Mouse (Mus musculus) right cerebral cortex, adult 18-20 months (tissue): Measurements from ENCODE around the gene Arhgef12.

ENCODE experiments used
- DNase-seq: peaks from one replicate; pipeline ENCODE4 v3.0.0; 2022; ENCODE audit warnings: mixed read lengths

Arhgef12 gene

GRCm38 (mm10) chr9:43071741-43072140 lies 35.3 kb downstream of the Arhgef12 start:
- DNase-seq: no peak

- DNase-seq: no peak
Measured at GRCm38 (mm10) chr9:43071176-43071575, 35.9 kb downstream of the Arhgef12 start.

- no peak for DNase-seq
Measured at GRCm38 (mm10) chr9:43070566-43070965, 36.5 kb downstream of the Arhgef12 start.

GRCm38 (mm10) chr9:43070153-43070552 lies 36.9 kb downstream of the Arhgef12 start:
- no peak for DNase-seq

- no peak for DNase-seq
Measured at GRCm38 (mm10) chr9:43067896-43068295, 39.1 kb downstream of the Arhgef12 start.

- no peak for DNase-seq
Measured at GRCm38 (mm10) chr9:43065231-43065630, 41.8 kb downstream of the Arhgef12 start.

GRCm38 (mm10) chr9:43061545-43061944 lies 45.5 kb downstream of the Arhgef12 start:
- DNase-seq: peak; percentile 23

- DNase-seq: no peak
Measured at GRCm38 (mm10) chr9:43050391-43050790, 56.6 kb downstream of the Arhgef12 start.

- no peak for DNase-seq
Measured at GRCm38 (mm10) chr9:43044481-43044880, 62.6 kb downstream of the Arhgef12 start.

- no peak for DNase-seq
Measured at GRCm38 (mm10) chr9:43038466-43038865, 68.6 kb downstream of the Arhgef12 start.

- no peak for DNase-seq
Measured at GRCm38 (mm10) chr9:43035208-43035607, 71.8 kb downstream of the Arhgef12 start.

- DNase-seq: no peak
Measured at GRCm38 (mm10) chr9:43034273-43034672, 72.8 kb downstream of the Arhgef12 start.

- DNase-seq: no peak
Measured at GRCm38 (mm10) chr9:43027757-43028156, 79.3 kb downstream of the Arhgef12 start.

- DNase-seq: peak; percentile 58
Measured at GRCm38 (mm10) chr9:43021515-43022251, 85.4 kb downstream of the Arhgef12 start.

GRCm38 (mm10) chr9:43019656-43020055 lies 87.4 kb downstream of the Arhgef12 start:
- no peak for DNase-seq

GRCm38 (mm10) chr9:43015786-43016185 lies 91.3 kb downstream of the Arhgef12 start:
- DNase-seq: no peak

GRCm38 (mm10) chr9:43015366-43015765 lies 91.7 kb downstream of the Arhgef12 start:
- no peak for DNase-seq

GRCm38 (mm10) chr9:43014886-43015285 lies 92.2 kb downstream of the Arhgef12 start:
- DNase-seq: no peak

- no peak for DNase-seq
Measured at GRCm38 (mm10) chr9:43012541-43012940, 94.5 kb downstream of the Arhgef12 start.

- DNase-seq: peak; percentile 78
Measured at GRCm38 (mm10) chr9:43011061-43011460, 96.0 kb downstream of the Arhgef12 start.

- DNase-seq: no peak
Measured at GRCm38 (mm10) chr9:43003881-43004280, 103.2 kb downstream of the Arhgef12 start.

- DNase-seq: no peak
Measured at GRCm38 (mm10) chr9:43003017-43003416, 104.0 kb downstream of the Arhgef12 start.

GRCm38 (mm10) chr9:43000595-43001250 lies 106.3 kb downstream of the Arhgef12 start:
- DNase-seq: no peak

- peak; percentile 63 for DNase-seq
Measured at GRCm38 (mm10) chr9:43000070-43000469, 107.0 kb downstream of the Arhgef12 start.
